Mouse (Mus musculus) layer of hippocampus, adult 9-11 months (tissue): ENCODE measurements around the gene Map3k10.
A peak's percentile ranks its signal among the peaks of the same experiment; 100 is the strongest.
"Not testable (repeated sequence)": the region's sequence is repeated elsewhere in the genome, so short reads cannot be mapped to it uniquely, and the experiment has no call there.

Experiments
- DNase-seq: peaks from one replicate; pipeline ENCODE4 v3.0.0; 2022

The Map3k10 gene

GRCm38 (mm10) chr7:27654607-27655276 lies 19.7 kb downstream of the Map3k10 start:
- peak; percentile 69 for DNase-seq

GRCm38 (mm10) chr7:27653681-27654437 lies 20.5 kb downstream of the Map3k10 start, which contains the start of gene Ttc9b:
TSS of gene Ttc9b (plus strand) at chr7:27653915.
- DNase-seq, result peak; percentile 56

DNA sequence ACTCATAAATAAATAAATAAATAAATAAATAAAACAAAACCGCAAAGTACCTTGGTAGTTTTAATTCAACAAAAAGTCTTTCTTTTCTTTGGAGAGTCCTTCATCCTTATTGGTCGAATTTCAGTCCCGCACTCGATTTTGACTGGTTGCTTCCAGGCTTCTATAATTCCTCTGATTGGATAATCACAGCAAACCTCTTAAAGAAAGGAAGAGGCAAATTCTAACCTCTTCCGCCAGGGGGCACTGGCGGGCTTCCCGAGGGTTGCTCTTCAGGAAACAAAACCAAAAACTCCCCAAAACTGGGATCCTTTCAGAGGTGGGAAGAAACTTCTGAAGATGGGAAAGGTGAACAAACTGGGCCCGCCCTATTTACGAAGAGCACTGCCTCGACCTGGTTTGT lies 23.4 kb downstream of the Map3k10 start:
- DNase-seq, result peak; percentile 80

DNA sequence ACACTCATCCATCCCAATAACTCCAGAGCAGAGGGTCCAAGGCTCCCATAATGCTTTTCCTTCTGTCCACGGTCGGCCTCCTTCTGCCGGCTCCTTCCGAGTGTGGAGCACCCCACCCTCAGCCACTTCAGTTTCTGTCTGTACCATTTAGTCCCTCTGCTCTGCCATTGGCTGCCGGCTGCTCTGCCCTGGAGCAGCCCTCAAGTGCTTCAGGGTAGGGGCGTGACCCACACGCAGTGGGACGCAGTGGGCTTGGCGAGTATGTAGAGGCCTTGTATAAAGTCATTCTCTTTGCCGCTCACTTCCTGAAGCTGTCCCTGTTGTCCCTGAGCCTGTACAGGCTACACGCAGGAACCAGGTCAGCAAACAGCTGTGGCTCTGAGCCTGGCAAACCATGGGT lies 24.7 kb downstream of the Map3k10 start:
- DNase-seq, result no peak

DNA sequence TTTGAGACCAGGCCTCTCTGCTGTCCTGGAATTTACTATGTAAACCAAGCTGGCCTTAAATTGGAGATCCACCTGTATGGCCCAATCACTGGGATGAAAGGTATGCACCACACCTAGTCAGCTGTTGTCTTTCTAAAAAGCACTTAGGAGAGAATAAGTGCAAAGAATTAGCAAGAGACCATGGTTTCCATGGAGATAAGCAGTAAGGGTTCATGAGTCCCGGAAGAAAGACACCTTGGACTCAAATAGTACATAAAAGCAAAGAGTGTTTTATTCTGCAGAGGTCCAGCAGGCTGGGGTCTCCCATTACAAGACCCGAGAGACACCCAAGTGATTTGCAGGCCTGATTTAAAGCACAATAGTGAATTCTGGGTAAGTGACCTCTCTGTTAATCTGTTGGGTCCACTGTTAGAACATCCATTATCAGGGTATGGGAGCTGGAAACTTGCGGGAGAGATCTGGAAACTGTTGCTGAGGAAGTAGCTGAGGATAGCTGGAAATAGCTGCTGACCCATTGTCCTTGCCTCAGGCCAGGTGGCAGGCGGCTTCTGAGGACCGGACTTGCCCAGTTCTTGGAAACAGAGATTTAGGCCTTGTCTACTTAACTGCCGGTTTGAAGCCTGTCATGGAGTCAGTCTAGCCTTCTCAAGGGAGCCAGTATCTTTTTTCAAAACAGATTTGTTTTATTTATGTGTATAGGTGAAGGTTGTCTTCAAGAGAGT lies 27.0 kb downstream of the Map3k10 start:
- DNase-seq, result no peak

- no peak for DNase-seq
Observed at GRCm38 (mm10) chr7:27646516-27646915, 27.9 kb downstream of the Map3k10 start.

DNA sequence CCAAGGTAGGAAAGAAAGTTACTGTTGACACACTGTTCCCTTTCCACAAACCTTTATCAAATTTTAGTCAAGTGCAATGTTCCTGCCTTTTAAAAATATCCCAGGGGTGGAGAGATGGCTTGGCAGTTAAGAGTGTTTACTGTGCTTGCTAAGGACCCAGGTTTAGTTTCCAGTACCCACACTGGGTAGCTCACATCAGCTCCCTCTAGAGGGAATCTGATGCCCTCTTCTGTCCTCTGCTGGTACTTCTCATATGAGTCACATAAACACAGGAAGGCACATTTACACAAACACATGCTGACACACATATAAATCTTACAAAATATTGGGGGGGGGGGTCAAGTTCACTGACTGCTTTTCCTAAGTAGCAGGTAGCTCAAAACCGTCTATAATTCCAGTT lies 29.9 kb downstream of the Map3k10 start:
- no peak for DNase-seq

DNA sequence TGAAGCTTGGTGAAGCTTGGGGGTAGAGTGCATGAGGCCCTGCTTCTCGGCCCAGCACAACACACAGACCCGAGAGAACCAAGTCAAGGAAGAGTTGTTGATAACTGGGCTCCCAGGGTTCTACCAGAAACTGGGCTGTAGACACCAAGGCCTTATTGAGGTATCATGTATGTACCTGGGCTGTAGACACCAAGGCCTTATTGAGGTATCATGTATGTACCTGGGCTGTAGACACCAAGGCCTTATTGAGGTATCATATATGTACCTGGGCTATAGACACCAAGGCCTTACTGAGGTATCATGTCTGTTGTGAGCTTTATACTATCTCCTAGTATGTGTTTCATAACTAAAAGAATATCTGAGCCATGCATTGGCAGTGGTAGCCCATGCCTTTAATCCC lies 39.3 kb downstream of the Map3k10 start:
- DNase-seq, result not testable (repeated sequence)

GRCm38 (mm10) chr7:27634691-27635090 lies 39.7 kb downstream of the Map3k10 start:
- DNase-seq, result no peak

DNA sequence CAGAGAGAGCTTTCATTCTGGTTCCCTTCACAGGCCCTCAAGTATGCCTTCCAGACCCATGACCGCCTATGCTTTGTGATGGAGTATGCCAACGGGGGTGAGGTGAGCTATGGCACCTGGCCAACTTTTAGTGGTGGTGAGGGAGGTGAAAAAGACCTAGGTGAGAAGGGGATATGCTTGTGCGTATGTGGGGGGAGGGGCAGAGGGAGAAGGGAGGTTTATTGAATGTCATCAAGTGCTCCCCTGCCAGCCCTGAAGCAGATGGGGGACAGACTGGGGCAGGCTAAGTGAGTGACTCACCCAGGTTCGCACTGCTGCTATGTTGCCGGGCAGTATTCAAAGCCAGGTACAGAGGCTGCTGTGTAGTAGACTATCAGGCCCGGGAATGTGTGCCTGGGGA lies 41.2 kb downstream of the Map3k10 start:
- DNase-seq, result no peak

- no peak for DNase-seq
Observed at GRCm38 (mm10) chr7:27631439-27631838, 43.0 kb downstream of the Map3k10 start.

GRCm38 (mm10) chr7:27628816-27629215 lies 45.6 kb downstream of the Map3k10 start:
- DNase-seq, result not testable (repeated sequence)

- no peak for DNase-seq
Observed at GRCm38 (mm10) chr7:27628190-27628589, 46.2 kb downstream of the Map3k10 start.

GRCm38 (mm10) chr7:27627707-27628106 lies 46.7 kb downstream of the Map3k10 start:
- no peak for DNase-seq

GRCm38 (mm10) chr7:27624967-27625366 lies 49.4 kb downstream of the Map3k10 start:
- no peak for DNase-seq

GRCm38 (mm10) chr7:27622234-27622633 lies 52.2 kb downstream of the Map3k10 start:
- no peak for DNase-seq

- DNase-seq, result no peak
Observed at GRCm38 (mm10) chr7:27621028-27621427, 53.4 kb downstream of the Map3k10 start.

GRCm38 (mm10) chr7:27613751-27614499 lies 60.5 kb downstream of the Map3k10 start:
- DNase-seq, result peak; percentile 76

DNA sequence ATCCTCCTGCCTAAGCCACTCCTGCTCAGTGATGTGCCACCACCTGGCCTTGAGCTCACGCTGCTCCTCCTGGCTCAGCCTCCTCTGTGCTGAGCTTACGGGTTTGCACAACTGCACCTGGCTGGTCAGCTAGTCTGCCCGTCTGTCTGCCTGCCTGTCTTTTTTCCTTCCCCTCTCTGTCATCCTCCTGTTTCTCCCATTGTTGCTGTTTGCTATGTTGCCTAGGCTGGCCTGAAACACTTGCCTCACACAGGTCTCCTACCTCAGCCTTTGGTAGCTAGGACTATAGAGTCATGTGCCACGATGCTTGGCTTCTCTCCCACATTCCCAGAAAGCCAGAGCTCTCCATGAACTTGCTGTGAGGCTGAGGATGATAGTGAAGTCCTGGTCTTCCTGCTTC lies 61.5 kb downstream of the Map3k10 start:
- DNase-seq, result no peak

GRCm38 (mm10) chr7:27610871-27611270 lies 63.5 kb downstream of the Map3k10 start:
- no peak for DNase-seq

DNA sequence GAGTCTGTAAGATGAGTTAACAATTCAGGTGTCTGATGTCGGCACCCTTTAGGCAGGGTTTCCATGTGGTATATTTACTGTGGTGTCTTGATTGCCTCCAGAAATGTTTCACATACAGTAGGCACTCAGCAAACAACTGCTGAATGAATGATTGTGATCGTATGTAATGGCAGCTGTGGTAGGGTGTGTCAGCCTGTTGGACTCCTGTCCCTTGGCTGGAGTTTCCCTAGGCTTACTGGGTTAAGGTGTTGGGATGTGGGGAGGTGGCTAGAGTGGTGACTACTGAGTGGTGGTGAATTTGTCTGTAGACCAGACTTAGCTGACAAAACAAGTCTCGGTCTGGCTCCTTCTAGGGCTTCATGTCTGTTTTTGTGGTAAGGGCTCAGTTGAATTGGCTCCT lies 64.0 kb downstream of the Map3k10 start:
- no peak for DNase-seq

DNA sequence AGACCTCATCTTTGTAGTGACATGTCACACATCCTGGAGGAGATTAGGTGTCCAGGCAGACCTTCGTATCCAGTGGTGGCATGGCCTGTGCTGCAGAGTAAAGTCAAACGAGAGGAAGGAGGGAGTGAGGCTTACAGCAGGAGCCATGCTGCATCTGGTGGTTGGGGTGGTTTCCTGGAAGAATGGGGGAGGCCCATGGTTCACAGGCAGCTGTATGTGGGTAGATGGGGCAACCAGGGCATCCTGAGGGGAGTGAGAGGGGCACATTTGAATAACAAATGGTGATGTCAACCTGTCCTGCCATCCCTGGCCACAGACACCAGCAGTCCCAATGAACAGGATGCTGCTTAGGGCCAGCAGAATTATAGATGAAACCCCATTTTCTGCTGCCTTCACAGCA lies 64.7 kb downstream of the Map3k10 start:
- DNase-seq, result no peak

DNA sequence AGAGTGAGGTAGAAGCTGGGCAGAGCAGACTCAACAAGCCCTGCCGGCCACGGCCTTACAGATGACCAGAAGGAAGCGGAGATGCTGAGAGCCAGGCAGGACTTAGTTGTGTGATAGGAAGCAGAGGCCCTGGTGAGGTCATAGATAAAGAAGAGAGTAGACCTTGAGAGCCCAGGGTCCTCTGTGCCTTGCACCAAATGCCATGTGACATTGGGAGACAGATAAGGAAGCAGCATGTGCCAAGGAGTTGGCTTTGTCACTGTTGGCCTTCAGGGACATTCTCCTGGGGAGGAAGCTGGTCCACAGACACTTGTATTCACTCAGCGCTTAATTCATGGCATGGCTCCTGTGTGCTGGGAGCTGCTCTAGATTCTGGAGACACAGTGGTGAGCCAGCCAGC lies 65.1 kb downstream of the Map3k10 start:
- DNase-seq, result no peak
